Mouse (Mus musculus) kidney, adult 2 months (tissue): Measurements from ENCODE around the gene Prdx2. TPM values are rescaled to one million over a fixed set of nuclear protein-coding genes. Genes with fewer than 3 reads are reported as not detected.

Source experiments
- DNase-seq: peaks from one replicate; pipeline ENCODE4 v3.0.0; 2021
- H3K27ac ChIP-seq: fragments of 200-500 bp; 2 replicates; pipeline ENCODE4 v1.5.1; 2012; ENCODE audit warnings: low read depth, low read length, control low read depth, inconsistent platforms; ENCODE audit not compliant: insufficient read depth
- H3K27me3 ChIP-seq: fragments of 200-500 bp; replicated peaks from 2 replicates; pipeline ENCODE4 v1.6.1; 2012; ENCODE audit warnings: mild to moderate bottlenecking, moderate library complexity, low read length, inconsistent platforms; ENCODE audit not compliant: control insufficient read depth, insufficient read depth
- H3K36me3 ChIP-seq: fragments of 200-500 bp; 2 replicates; pipeline ENCODE4 v1.6.1; 2012; ENCODE audit warnings: mild to moderate bottlenecking, moderate library complexity, low read length, inconsistent platforms; ENCODE audit not compliant: control insufficient read depth, insufficient read depth
- H3K4me1 ChIP-seq: fragments of 200-500 bp; 2 replicates; pipeline ENCODE4 v1.6.1; 2011; ENCODE audit warnings: low read length; ENCODE audit not compliant: control insufficient read depth, insufficient read depth
- H3K4me3 ChIP-seq: fragments of 200-500 bp; 2 replicates; pipeline ENCODE4 v1.5.1; 2011; ENCODE audit warnings: mild to moderate bottlenecking, low read depth, low read length, control low read depth; ENCODE audit not compliant: insufficient read depth
- CTCF ChIP-seq: fragments of 200-500 bp; conservative IDR thresholded peaks from 2 replicates; pipeline ENCODE4 v1.5.1; 2011; ENCODE audit warnings: low read depth, mild to moderate bottlenecking, control low read depth, low read length, moderate library complexity, mixed read lengths; ENCODE audit not compliant: insufficient read depth, insufficient read length
- POLR2A ChIP-seq: fragments of 200-500 bp; IDR thresholded peaks from one replicate; pipeline ENCODE4 v1.6.1; 2011; ENCODE audit warnings: low read depth, low read length, control low read depth
- WGBS: fragments of 180-500 bp; shearing (Covaris S2); methylation state at CpG from one replicate; pipeline ENCODE4 v1.1.7; 2018; 5-methylcytosine and 5-hydroxymethylcytosine counted together
- polyA plus RNA-seq: library from polyadenylated mRNA; depleted of rRNA; stranded (reverse); fragments of >200 nt; gene quantifications from 2 replicates; pipeline ENCODE4 v1.2.3, GENCODE M21; 2012; rRNA removed

Gene Prdx2
- 304 and 376 TPM in 2 replicates for polyA plus RNA-seq

DNA sequence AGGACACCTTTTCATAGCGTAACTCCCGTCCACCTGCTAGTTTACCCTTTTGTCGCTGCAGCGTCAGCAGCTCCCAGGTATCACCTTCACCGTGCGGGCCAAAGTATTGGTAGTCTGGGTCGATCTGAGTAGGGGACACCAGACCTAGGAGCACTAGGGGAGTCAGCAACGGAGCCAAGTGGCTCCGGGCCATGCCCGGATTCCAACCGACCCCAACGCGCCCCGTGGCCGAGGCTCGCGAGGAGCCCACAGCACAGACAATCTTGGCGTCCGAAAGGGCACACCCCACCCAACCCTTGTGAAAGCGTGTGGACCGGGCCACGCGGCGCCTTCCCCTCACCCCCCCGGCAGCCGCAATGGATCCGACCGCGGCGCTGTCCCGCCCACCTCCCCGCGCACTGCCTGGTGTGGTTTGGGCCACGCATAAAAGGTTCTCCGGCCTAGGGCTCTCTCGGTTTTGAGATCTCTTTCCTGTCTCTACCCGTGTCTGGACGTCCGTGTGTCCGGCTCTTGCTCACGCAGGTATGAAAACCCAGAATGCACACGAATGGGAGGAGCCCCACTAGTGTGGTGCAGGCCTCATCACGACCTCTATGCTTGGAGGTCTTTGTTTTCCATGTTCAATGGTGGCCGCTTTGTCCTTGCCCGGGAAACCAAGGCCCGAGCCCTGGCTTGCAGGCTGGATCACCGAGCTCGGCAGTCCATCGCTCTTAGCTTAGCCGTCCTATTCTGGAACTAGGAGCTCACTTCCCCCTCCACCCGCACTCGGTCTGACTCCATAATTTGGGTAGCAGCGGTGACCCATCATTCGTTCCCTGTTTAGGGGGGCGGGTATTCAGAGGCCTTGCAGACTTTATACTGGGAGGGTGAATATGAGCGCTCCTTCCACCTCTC lies at the start of gene Prdx2, which contains the start of the genes Gm49661 and Rnaseh2a:
Gene Prdx2, plus strand, starts transcription at position 347 of the 894 bp plus-strand sequence.
Gene Gm49661, minus strand, starts transcription at position 193 of the 894 bp plus-strand sequence.
Gene Rnaseh2a, minus strand, starts transcription at position 527 of the 894 bp plus-strand sequence.
- Histone ChIP-seq H3K36me3 (no peaks in the 10 kb centered on the region), H3K27ac (peak within 1 kb of the TSS; percentile 82), H3K4me1 (peaks cover 20% of the 10 kb centered on the region), H3K4me3 (peak within 1 kb of the TSS; percentile 88), H3K27me3 (no peaks in the 10 kb centered on the region)
- no peak for TF ChIP-seq CTCF
- peak; percentile 60 for TF ChIP-seq POLR2A
- peak; percentile 87 for DNase-seq
- under 1% methylated on average over 56 of the region's 56 CpGs for WGBS

DNA sequence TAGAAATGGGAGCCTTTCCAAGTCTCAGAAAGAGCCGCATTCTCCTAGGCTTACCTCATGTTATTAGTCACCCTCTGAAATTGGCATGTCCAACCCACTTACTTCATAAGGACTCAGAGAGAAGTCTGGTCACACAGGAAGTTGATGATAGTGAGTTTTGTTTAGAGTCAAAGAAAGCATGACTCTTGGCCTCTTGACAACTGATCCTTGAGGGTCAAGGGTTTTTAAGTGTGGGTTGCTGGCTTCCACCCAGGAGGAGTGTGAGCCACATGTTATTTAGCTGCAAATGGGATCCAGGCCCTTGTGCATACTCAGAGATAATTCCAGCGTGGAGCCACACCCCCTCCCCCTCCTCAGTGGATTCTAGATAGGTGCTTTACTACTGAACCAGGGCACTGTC lies 47.8 kb upstream of the Prdx2 start:
- no peak for TF ChIP-seq POLR2A
- TF ChIP-seq CTCF = no peak
- Histone ChIP-seq H3K27ac (no peak overlapping the region), H3K36me3 (no peaks in the 10 kb centered on the region), H3K4me1 (no peaks in the 10 kb centered on the region), H3K27me3 (no peaks in the 10 kb centered on the region), H3K4me3 (no peak overlapping the region)
- 66% methylated on average over 2 of the region's 2 CpGs for WGBS
- DNase-seq = no peak

DNA sequence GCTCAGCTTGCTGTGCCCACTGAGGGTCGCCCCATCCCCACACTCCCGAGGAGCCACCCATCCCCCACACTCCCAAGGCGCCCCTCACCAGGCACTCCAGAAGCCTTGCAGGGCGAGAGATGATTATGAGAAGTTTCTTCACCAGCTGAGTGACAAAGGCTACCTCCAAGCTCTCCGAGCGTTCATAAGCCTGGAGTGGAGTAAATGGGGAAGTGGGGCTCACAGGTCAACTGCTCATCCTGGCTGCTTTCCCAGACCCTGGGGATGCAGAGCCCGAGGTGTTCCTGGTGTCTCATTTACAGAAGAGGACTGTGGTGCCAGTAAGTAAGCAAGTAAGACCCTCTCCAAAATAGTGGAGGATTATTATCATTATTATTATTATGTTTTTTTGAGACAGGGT lies 43.8 kb upstream of the Prdx2 start:
- H3K27me3 ChIP-seq = no peaks in the 10 kb centered on the region
- no peak for DNase-seq
- no peaks in the 10 kb centered on the region for H3K4me1 ChIP-seq
- H3K36me3 ChIP-seq = no peaks in the 10 kb centered on the region
- TF ChIP-seq POLR2A = no peak
- no peak for TF ChIP-seq CTCF
- WGBS = 51% methylated on average over 7 of the region's 7 CpGs
- no peak overlapping the region for H3K4me3 ChIP-seq
- H3K27ac ChIP-seq = no peak overlapping the region

DNA sequence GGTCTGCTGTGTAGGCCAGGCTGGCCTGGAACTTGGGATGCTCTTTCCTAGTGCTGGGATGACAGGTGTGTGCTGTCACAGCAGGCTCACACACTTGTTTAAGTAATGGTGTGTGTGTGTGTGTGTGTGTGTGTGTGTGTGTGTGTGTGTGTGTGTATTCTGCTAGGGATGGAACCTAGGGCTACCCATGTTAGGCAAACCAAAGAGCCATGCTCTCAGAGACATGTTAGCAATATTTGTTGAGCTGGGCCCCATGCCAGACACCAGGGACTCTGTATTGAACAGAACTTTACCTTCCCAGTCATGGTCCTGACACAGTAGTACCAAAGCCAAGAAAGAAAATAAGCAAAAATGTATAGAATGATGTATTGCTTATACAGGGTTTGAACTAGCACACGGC lies 41.9 kb upstream of the Prdx2 start:
- 85% methylated on average over 1 of the region's 1 CpGs for WGBS
- Histone ChIP-seq H3K36me3 (no peaks in the 10 kb centered on the region), H3K27ac (no peak overlapping the region), H3K4me3 (no peak overlapping the region), H3K27me3 (no peaks in the 10 kb centered on the region), H3K4me1 (no peaks in the 10 kb centered on the region)
- no peak for DNase-seq
- no peak for TF ChIP-seq POLR2A
- no peak for TF ChIP-seq CTCF

DNA sequence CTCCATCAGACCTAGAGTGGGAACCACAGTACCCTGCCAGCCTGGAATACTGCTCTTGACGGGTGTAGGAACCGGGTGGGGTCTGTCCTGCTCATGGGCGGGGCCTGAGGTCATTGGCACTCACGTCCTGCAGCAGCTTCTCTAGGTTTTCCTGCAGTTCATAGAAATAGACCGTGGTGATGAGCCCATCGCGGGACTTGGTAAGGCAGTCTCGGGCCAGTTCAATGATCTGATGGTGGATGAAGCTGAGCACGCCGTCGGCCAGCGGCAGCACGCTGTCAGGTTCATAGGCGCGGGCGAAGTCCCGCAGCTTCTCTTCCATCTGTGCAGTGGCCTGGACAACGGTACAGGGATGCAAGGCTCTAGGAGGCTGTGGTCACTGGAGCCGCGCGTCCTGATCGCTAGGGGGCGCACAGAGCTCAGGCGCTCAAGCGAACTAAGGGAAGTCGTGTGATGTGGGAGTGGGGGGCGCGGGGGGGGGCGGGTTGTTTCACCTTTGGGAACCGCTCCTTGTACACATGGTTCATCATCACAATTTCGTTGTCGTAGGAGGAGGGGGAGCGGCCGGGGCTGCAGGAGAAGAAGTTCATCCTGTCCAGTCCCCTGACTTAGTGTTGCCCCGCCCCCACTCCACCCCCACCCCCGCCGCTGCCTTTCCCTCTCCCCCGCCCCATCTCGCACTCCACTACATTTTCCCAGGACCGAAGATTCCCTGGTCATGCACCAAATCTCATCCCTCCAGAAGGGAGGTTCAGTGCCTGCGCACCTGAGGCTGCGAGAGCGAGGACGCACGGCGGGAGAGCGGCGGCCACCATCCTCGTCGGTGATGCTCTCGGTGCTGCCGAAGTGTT lies 40.7 kb upstream of the Prdx2 start:
- no peaks in the 10 kb centered on the region for H3K36me3 ChIP-seq
- no peaks in the 10 kb centered on the region for H3K27me3 ChIP-seq
- H3K4me1 ChIP-seq = no peaks in the 10 kb centered on the region
- H3K4me3 ChIP-seq = no peak overlapping the region
- TF ChIP-seq CTCF (peak; percentile 78), POLR2A (no peak)
- no peak overlapping the region for H3K27ac ChIP-seq
- peak; percentile 70 for DNase-seq
- 3% methylated on average over 52 of the region's 52 CpGs for WGBS

DNA sequence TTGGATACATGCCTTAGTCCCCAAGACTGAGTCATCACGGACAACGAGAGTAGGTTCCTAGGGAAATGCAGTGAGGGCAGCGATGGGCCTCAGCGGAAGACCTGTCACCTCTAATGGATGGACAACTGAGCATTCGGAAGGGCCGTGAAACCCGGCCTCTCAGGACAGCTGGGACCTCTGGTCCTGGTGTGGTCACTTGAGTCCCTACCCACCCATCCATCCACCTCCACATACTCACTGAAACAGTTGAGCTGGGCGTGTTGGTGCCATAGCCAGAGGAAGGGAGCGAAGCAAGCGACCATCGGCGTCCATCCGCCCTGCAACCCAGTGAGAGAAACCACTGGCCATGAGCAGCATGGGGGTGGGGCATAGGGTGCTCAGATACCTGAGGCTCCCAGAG lies 38.8 kb upstream of the Prdx2 start:
- H3K36me3 ChIP-seq = no peaks in the 10 kb centered on the region
- TF ChIP-seq CTCF (no peak), POLR2A (no peak)
- DNase-seq = no peak
- H3K4me1 ChIP-seq = no peaks in the 10 kb centered on the region
- H3K4me3 ChIP-seq = no peak overlapping the region
- 80% methylated on average over 13 of the region's 13 CpGs for WGBS
- H3K27ac ChIP-seq = no peak overlapping the region
- peaks cover 3% of the 10 kb centered on the region for H3K27me3 ChIP-seq
